Mouse (Mus musculus) T-helper 1 cell (primary cell): ENCODE measurements around the gene Dync1li2.

Experiments
- in situ Hi-C: fragments of 300-600 bp; cut with MboI, MseI; formaldehyde crosslinking; loops from one replicate; pipeline ENCODE4 v1.15.1; 2025; ENCODE audit warnings: high pct_unique_total_duplicates

Dync1li2 gene

GRCm38 (mm10) chr8:104442299-104443124 lies at the start of gene Dync1li2:
Gene Dync1li2 (minus strand): TSS chr8:104443047.
- in situ Hi-C loops = loop anchor here (5.0 kb wide), 1 partner anchor 100 kb away; no protein-coding TSS in a partner anchor

DNA sequence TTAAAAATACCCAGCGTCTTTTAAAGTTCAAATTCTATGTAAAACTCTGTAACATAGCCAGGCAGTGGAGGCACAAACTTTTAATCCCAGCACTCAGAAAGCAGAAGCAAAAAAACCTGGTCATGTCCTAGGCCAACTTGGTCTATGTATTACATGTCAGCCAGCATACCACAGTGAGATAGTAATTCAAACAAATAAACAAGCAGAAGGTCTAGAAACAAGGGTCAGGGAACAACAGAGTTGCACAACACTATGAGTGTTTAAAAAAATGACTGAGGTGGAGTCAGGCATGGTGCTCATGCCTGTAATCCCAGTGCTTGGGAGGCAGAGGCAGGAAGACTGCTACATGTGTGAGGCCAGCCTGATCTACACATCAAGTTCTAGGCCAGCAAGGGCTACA lies 36.2 kb upstream of the Dync1li2 start:
- in situ Hi-C loops = no loop called here

- in situ Hi-C loops = no loop called here
Measured at GRCm38 (mm10) chr8:104472465-104472864, 29.6 kb upstream of the Dync1li2 start.

DNA sequence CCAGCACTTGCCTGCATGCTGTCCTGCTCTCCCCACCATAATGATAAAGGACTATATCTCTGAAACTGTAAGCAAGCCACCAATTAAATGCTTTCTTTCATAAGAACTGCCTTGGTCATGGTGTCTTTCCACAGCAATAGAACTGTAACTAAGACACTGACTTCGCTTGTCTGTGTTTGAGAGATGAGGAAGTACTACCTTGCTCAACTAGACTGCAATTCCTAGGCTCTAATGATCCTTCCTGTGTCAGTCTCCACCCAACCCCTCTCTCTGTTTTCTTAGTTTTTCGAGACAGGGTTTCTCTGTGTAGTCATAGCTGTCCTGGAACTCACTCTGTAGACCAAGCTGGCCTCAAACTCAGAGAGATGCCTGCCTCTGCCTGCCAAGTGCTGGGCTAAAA lies 24.6 kb upstream of the Dync1li2 start:
- in situ Hi-C loops = no loop called here

DNA sequence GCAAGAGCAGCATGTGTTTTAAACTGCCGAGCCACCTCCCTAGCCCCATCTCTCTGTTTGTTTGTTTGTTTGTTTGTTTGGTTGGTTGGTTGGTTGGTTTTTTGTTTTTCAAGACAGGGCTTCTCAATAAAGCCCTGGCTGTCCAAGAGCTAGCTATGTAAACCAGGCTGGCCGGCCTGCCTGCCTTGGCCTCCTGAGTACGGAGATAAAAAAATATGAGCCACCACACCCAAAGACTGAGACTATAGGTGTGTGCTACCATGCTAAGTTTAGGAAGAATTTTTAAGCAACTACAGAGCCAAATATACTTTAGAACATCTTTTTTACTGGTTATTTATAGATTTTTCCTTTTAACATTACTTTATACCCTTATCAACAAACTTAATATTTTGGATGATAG lies 9.3 kb upstream of the Dync1li2 start:
- in situ Hi-C loops = no loop called here

DNA sequence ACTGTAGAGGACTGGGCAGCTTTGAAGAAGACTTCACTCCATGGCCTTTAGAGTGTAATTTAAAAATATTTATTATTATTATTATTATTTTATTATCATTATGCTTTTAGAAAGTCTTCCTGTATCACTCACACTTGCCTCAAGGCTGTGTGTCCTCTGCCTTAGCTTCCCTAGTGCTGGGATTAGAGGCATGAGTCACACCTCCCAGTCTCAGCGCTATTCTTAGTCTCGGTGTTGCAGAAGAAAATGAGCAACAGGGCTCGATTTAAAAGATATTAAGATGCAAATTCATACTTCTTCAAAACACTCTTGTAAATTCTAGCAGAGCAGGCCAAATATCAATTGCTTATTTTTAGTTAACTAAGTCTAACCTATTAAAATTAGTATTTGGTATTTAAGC lies 5.9 kb upstream of the Dync1li2 start:
- in situ Hi-C loops = no loop called here

GRCm38 (mm10) chr8:104446016-104446415 lies 3.2 kb upstream of the Dync1li2 start:
- in situ Hi-C loops = no loop called here

DNA sequence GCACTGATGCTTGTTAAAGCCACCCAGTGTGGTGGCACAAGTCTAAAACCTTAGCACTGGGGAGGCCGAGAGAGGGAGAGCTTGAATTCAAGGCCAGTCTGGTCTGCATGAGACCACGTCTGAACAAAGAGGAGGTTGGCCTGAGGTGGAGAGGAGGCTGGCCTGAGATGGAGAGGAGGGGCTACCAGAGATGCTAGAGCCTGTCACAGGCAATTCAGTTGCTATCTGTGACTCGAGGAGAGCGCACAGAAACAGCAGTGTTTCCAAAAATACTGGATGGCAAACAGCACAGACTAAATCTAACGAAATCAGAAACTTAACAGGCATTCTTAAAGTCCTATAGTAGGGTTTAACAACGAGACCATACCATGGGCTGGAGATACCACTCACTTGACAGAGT lies 2.4 kb upstream of the Dync1li2 start:
- in situ Hi-C loops = no loop called here

DNA sequence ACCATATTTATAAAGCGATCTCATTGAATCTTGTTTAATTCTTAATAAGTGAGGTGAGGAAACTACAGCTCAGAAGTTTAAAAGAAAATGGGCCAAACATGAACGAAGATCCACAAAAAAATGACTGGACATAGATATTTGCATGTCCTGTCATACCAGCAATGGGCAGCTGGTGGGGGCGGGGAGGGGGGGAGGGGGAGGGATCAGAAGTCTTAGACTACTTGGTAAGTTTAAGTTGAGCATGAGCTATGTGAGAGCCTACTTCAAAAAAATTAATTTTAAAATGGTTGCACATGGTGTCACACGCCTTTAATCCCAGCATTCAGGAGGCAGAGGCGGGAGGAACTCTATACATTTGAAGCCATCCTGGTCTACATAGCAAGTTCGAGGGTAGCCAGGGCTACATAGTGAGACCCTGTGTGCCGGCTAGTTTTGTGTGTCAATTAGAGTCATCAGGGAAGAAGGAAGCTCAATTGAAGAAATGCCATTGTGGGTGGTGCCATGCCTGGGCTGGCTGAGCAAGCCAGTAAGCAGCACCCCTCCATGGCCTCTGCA lies 355 bp upstream of the Dync1li2 start:
- in situ Hi-C loops = loop anchor here (5.0 kb wide), 1 partner anchor 101 kb away; no protein-coding TSS in a partner anchor

- in situ Hi-C loops = loop anchor here (5.0 kb wide), 1 partner anchor 99 kb away; no protein-coding TSS in a partner anchor
Measured at GRCm38 (mm10) chr8:104441613-104442012, 1.2 kb downstream of the Dync1li2 start.

GRCm38 (mm10) chr8:104439461-104439860 lies 3.4 kb downstream of the Dync1li2 start:
- in situ Hi-C loops = no loop called here

- in situ Hi-C loops = no loop called here
Measured at GRCm38 (mm10) chr8:104437494-104438135, 5.2 kb downstream of the Dync1li2 start.

- in situ Hi-C loops = no loop called here
Measured at GRCm38 (mm10) chr8:104436591-104436990, 6.3 kb downstream of the Dync1li2 start.

DNA sequence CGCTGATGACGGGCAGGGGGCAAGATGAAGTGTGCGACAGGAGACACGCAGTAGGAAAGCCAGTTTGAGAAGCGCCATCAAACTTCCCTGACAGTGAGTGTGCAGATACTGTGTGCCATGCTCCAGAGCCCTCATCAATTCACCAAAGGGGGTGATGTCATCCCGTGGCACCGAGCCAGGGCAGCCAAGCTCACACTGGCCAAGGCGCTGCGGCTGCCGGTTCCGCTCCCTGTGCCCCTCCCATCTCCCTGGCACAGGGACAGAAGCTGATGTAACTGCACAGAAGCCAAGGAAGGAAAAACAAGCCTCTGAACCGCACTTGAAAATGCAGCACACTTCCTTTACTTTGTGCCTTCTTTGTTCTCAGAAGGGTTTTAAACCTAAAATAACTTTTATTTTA lies 6.8 kb downstream of the Dync1li2 start:
- in situ Hi-C loops = no loop called here

- in situ Hi-C loops = no loop called here
Measured at GRCm38 (mm10) chr8:104434826-104435354, 8.0 kb downstream of the Dync1li2 start.

DNA sequence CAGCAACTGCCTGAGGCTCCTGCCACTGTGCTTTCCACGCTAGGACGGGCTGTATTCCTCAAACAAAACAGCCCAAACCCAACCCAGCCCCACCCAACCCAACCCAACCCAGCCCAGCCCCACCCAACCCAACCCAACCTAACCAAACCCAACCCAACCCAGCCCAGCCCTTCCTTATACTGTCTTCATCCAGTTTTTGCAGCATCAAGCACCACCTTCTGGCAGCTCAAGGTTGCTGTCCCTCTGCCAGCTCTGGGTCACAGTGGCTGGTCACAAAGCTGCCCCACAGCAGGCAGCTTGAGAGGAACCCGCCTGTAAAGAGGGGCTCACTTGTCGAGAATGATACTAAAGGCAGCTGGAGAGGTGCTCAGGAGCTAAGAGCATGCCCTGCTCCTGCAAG lies 8.6 kb downstream of the Dync1li2 start:
- in situ Hi-C loops = no loop called here

GRCm38 (mm10) chr8:104433191-104433842 lies 9.5 kb downstream of the Dync1li2 start:
- in situ Hi-C loops = no loop called here

DNA sequence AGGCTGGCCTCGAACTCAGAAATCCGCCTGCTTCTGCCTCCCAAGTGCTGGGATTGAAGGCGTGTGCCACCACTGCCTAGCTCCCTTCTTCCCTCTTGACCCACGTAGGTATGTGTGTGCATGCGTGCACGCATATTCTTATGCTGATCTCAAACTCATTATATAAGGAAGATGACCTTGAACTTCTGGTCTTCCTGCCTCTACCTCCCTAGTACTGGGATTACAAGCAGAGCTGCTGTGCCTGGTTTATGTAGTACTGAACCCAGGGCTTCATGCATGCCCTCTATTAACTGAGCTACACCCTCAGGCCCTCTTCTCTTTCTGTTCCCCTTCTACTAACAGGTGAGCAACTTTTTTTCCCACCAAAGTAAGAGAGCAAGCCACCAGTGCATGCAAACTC lies 10.2 kb downstream of the Dync1li2 start:
- in situ Hi-C loops = no loop called here

DNA sequence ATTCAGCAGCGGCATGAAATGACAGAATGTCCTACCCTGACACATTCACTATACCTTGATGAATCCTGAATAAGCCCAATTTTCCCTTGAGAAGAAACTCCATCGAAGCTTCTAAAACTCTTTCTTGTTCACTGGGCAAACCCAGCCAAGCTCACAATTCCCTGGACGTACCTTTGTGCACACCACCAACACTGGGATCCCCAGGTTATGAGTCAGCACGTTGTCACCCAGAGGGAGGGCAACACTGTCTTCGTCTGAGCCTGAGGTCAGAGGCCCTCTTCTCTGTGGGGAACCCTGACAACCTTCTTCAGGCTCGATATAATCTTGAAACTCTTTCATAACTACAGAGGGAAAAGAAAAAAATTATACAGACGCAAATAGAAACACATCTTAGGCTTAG lies 12.6 kb downstream of the Dync1li2 start:
- in situ Hi-C loops = no loop called here

- in situ Hi-C loops = no loop called here
Measured at GRCm38 (mm10) chr8:104427703-104428102, 15.1 kb downstream of the Dync1li2 start.

GRCm38 (mm10) chr8:104422313-104422712 lies 20.5 kb downstream of the Dync1li2 start:
- in situ Hi-C loops = no loop called here

DNA sequence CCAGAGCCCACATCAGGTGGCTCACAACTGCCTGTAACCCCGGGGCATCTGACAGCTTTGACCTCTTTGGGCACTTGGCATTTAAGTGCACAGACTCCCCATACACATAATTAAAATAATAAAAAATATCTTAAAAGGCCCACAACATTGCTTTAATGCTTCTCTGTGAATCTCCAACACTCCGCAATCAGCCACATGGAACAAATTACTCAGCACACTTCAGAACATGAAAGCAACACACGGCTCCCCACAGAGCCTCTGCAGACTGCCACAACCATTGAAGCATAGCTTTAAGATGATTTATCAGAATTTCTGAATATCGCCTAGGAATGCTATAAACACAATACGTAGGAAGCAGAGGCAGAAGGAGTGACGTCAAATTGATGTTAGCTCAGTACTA lies 26.8 kb downstream of the Dync1li2 start:
- in situ Hi-C loops = no loop called here
